Mouse (Mus musculus): ENCODE results near the gene Hsf5.

DNA sequence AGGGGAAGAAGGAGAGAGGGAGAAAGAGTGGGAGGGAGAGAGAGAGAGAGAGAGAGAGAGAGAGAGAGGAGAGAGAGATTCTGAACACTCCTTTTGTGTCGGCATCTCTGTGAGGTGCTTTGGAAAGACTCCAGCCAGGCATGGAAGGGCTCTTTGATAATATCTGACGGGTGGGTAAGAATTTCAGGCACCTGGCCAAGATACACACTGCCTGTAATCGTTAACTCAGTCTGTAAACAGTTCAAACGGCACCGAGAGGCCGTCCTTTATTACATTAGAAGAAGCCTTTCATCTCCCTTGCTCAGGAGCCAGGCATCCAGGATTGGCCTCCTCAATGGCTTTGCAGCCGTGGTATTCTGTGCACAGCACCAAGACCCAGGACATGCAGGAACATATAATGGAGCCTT, 72.4 kb downstream of the Hsf5 start:
- TF ChIP-seq USF1 (IDR thresholded peaks at IDR 0.05; ENCODE audit: low read depth), result no peak
- TF ChIP-seq MYOD1 (IDR thresholded peaks at IDR 0.05; ENCODE audit: control insufficient read depth, insufficient read length, low read depth), result no peak
- no peak for TF ChIP-seq CTCF (IDR thresholded peaks at IDR 0.05; ENCODE audit: control insufficient read depth, insufficient read depth, insufficient read length)
- TF ChIP-seq MAX (IDR thresholded peaks at IDR 0.05), result no peak
- no peak for TF ChIP-seq MYOG (IDR thresholded peaks at IDR 0.05; ENCODE audit: control insufficient read depth, extremely low read depth, insufficient read length)
- no peak for TF ChIP-seq CEBPB (IDR thresholded peaks at IDR 0.05; ENCODE audit: low read depth)
- no peak for TF ChIP-seq FOSL1 (IDR thresholded peaks at IDR 0.05; ENCODE audit: insufficient read depth, low read length, poor library complexity, severe bottlenecking)
